Mouse (Mus musculus) MEL (cell line): ENCODE data around the gene Nlrc4. TPM values are rescaled to one million over a fixed set of nuclear protein-coding genes. Genes with fewer than 3 reads are reported as not detected.

ENCODE experiments used
- DNase-seq: peaks from one replicate; pipeline ENCODE4 v3.0.0; 2011; ENCODE audit warnings: low read depth, low spot score
- H3K27ac ChIP-seq: 2 replicates; pipeline ENCODE4 v1.5.1; 2012; ENCODE audit warnings: low read depth, mild to moderate bottlenecking, control low read depth, low read length, moderate library complexity; ENCODE audit not compliant: control insufficient read depth
- H3K27me3 ChIP-seq, 2 experiments: fragments of 150-350 bp in 1 of 2; sonication (generic) in 1 of 2; 2 replicates each; pipeline ENCODE4 v1.6.1; 2012; ENCODE audit warnings: low read length in 2 of 2, mild to moderate bottlenecking in 2 of 2, improper control_type of control experiment in 1 of 2, moderate library complexity in 1 of 2; ENCODE audit not compliant: insufficient read depth in 2 of 2, control insufficient read depth in 1 of 2
- H3K36me3 ChIP-seq, 2 experiments: 2 replicates each; pipeline ENCODE4 v1.6.1; 2012 to 2014; ENCODE audit warnings: low read length in 2 of 2, improper control_type of control experiment in 1 of 2, inconsistent platforms in 1 of 2, mild to moderate bottlenecking in 1 of 2; ENCODE audit not compliant: insufficient read depth in 2 of 2, control insufficient read depth in 1 of 2
- H3K4me1 ChIP-seq, 2 experiments: fragments of 150-350 bp in 1 of 2; sonication (generic) in 1 of 2; 2 replicates each; pipeline ENCODE4 v1.6.1; 2012; ENCODE audit warnings: low read length in 2 of 2, improper control_type of control experiment in 1 of 2, mild to moderate bottlenecking in 1 of 2; ENCODE audit not compliant: insufficient read depth in 2 of 2, control insufficient read depth in 1 of 2
- H3K4me3 ChIP-seq, 2 experiments: fragments of 150-350 bp in 1 of 2; sonication (generic) in 1 of 2; 2 replicates each; pipeline ENCODE4 v1.5.1; 2012; ENCODE audit warnings: low read depth in 2 of 2, low read length in 2 of 2, mild to moderate bottlenecking in 2 of 2, moderate library complexity in 2 of 2, control low read depth in 1 of 2, improper control_type of control experiment in 1 of 2; ENCODE audit not compliant: control insufficient read depth in 1 of 2, insufficient read depth in 1 of 2
- H3K79me2 ChIP-seq: 2 replicates; pipeline ENCODE4 v1.6.1; 2012; ENCODE audit warnings: mild to moderate bottlenecking, low read length, moderate library complexity; ENCODE audit not compliant: control insufficient read depth, poor library complexity, insufficient read depth
- H3K9ac ChIP-seq: 2 replicates; pipeline ENCODE4 v1.6.1; 2012; ENCODE audit warnings: low read depth, mild to moderate bottlenecking, control low read depth, low read length, moderate library complexity; ENCODE audit not compliant: control insufficient read depth, poor library complexity, severe bottlenecking
- H3K9me3 ChIP-seq: fragments of 150-350 bp; sonication (generic); replicated peaks from 2 replicates; pipeline ENCODE4 v1.6.1; 2012; ENCODE audit warnings: mild to moderate bottlenecking, low read length, improper control_type of control experiment, moderate library complexity; ENCODE audit not compliant: insufficient read depth
- BHLHE40 ChIP-seq: IDR thresholded peaks from 2 replicates; pipeline ENCODE4 v1.6.1; 2012; ENCODE audit warnings: low read depth, mild to moderate bottlenecking, inconsistent platforms, low read length, improper control_type of control experiment, borderline replicate concordance
- CHD2 ChIP-seq: IDR thresholded peaks from 2 replicates; pipeline ENCODE4 v1.6.1; 2011; ENCODE audit warnings: low read length, improper control_type of control experiment
- CTCF ChIP-seq, 3 experiments: IDR thresholded peaks in 2 of 3; conservative IDR thresholded peaks in 1 of 3; 2 replicates each; pipeline ENCODE4 v1.5.1; 2011 to 2012; ENCODE audit warnings: low read length in 3 of 3, low read depth in 2 of 3, mild to moderate bottlenecking in 2 of 3, improper control_type of control experiment in 1 of 3, inconsistent platforms in 1 of 3, mixed read lengths in 1 of 3, moderate library complexity in 1 of 3; ENCODE audit not compliant: control insufficient read depth in 1 of 3, insufficient read depth in 1 of 3, poor library complexity in 1 of 3, severe bottlenecking in 1 of 3
- ETS1 ChIP-seq: IDR thresholded peaks from 2 replicates; pipeline ENCODE4 v1.6.1; 2012; ENCODE audit warnings: low read depth, mild to moderate bottlenecking, inconsistent platforms, low read length, improper control_type of control experiment, moderate library complexity
- HCFC1 ChIP-seq: IDR thresholded peaks from 2 replicates; pipeline ENCODE4 v1.6.1; 2012; ENCODE audit warnings: low read depth, mild to moderate bottlenecking, inconsistent platforms, low read length, improper control_type of control experiment, moderate library complexity
- JUND ChIP-seq: IDR thresholded peaks from 2 replicates; pipeline ENCODE4 v1.6.1; 2011; ENCODE audit warnings: low read depth, mild to moderate bottlenecking, improper control_type of control experiment, low read length
- MAX ChIP-seq: IDR thresholded peaks from 2 replicates; pipeline ENCODE4 v1.6.1; 2011; ENCODE audit warnings: low read length, improper control_type of control experiment
- MAZ ChIP-seq: IDR thresholded peaks from 2 replicates; pipeline ENCODE4 v1.6.1; 2012; ENCODE audit warnings: low read depth, mild to moderate bottlenecking, inconsistent platforms, low read length, improper control_type of control experiment
- MYC ChIP-seq: IDR thresholded peaks from 2 replicates; pipeline ENCODE4 v1.6.1; 2011; ENCODE audit warnings: low read depth, mild to moderate bottlenecking, low read length, improper control_type of control experiment, moderate library complexity
- NRF1 ChIP-seq: IDR thresholded peaks from 2 replicates; pipeline ENCODE4 v1.6.1; 2014; ENCODE audit warnings: low read depth, mild to moderate bottlenecking, inconsistent platforms, low read length, improper control_type of control experiment, moderate library complexity; ENCODE audit not compliant: poor library complexity, insufficient read depth, severe bottlenecking
- POLR2A ChIP-seq, 2 experiments: IDR thresholded peaks; 2 replicates each; pipeline ENCODE4 v1.6.1; 2011 to 2012; ENCODE audit warnings: low read length in 2 of 2, mild to moderate bottlenecking in 2 of 2, control low read depth in 1 of 2, improper control_type of control experiment in 1 of 2, low read depth in 1 of 2, moderate library complexity in 1 of 2; ENCODE audit not compliant: control insufficient read depth in 1 of 2, insufficient read depth in 1 of 2, poor library complexity in 1 of 2
- RAD21 ChIP-seq: IDR thresholded peaks from 2 replicates; pipeline ENCODE4 v1.6.1; 2011; ENCODE audit warnings: mild to moderate bottlenecking, low read depth, low read length, improper control_type of control experiment
- RCOR1 ChIP-seq: IDR thresholded peaks from 2 replicates; pipeline ENCODE4 v1.6.1; 2012; ENCODE audit warnings: low read depth, mild to moderate bottlenecking, inconsistent platforms, low read length, improper control_type of control experiment
- TBP ChIP-seq: IDR thresholded peaks from 2 replicates; pipeline ENCODE4 v1.8.0; 2011; ENCODE audit warnings: low read depth, low read length, improper control_type of control experiment
- TCF12 ChIP-seq: IDR thresholded peaks from 2 replicates; pipeline ENCODE4 v1.6.1; 2014; ENCODE audit warnings: low read depth, mild to moderate bottlenecking, inconsistent platforms, low read length, improper control_type of control experiment, moderate library complexity
- UBTF ChIP-seq: IDR thresholded peaks from 2 replicates; pipeline ENCODE4 v1.6.1; 2012; ENCODE audit warnings: low read depth, mild to moderate bottlenecking, inconsistent platforms, low read length, improper control_type of control experiment, moderate library complexity, borderline replicate concordance; ENCODE audit not compliant: insufficient read depth
- USF1 ChIP-seq: IDR thresholded peaks from 2 replicates; pipeline ENCODE4 v1.6.1; 2014; ENCODE audit warnings: low read depth, mild to moderate bottlenecking, inconsistent platforms, low read length, improper control_type of control experiment, moderate library complexity
- ZC3H11A ChIP-seq: IDR thresholded peaks from 2 replicates; pipeline ENCODE4 v1.6.1; 2012; ENCODE audit warnings: low read depth, mild to moderate bottlenecking, inconsistent platforms, low read length, improper control_type of control experiment
- ZKSCAN1 ChIP-seq: IDR thresholded peaks from 2 replicates; pipeline ENCODE4 v1.6.1; 2012; ENCODE audit warnings: low read depth, mild to moderate bottlenecking, inconsistent platforms, low read length, improper control_type of control experiment, moderate library complexity
- ZNF384 ChIP-seq: IDR thresholded peaks from 2 replicates; pipeline ENCODE4 v1.6.1; 2012; ENCODE audit warnings: low read depth, mild to moderate bottlenecking, inconsistent platforms, low read length, improper control_type of control experiment
- polyA plus RNA-seq, 2 experiments: library from polyadenylated mRNA; stranded (reverse) in 1 of 2; unstranded in 1 of 2; fragments of >175 nt in 1 of 2; fragments of >200 nt in 1 of 2; gene quantifications; 2 replicates each; pipeline versions ENCODE4 v1.2.1 to v1.2.4; 2012; ENCODE audit warnings: low replicate concordance in 2 of 2, low read depth in 1 of 2; ENCODE audit not compliant: insufficient read length in 2 of 2, insufficient read depth in 1 of 2, missing spikeins in 1 of 2
- total RNA-seq: library from RNA; depleted of rRNA; stranded (reverse); fragments of 300-350 nt; gene quantifications from 2 replicates; pipeline ENCODE4 v1.2.3, GENCODE M21; 2012

Nlrc4 gene
- total and polyA plus RNA-seq, 3 experiments = 0.04 to 0.47 TPM; not detected in 1

- H3K9ac ChIP-seq = no peak overlapping the region
- no peak for TF ChIP-seq TBP
- TF ChIP-seq HCFC1 = no peak
- no peak for TF ChIP-seq USF1
- no peak for TF ChIP-seq ZNF384
- no peak for TF ChIP-seq ZC3H11A
- no peak for TF ChIP-seq RCOR1
- no peak for TF ChIP-seq MAX
- no peak for TF ChIP-seq CHD2
- H3K36me3 ChIP-seq = no peaks in the 10 kb centered on the region
- no peaks in the 10 kb centered on the region for H3K79me2 ChIP-seq
- H3K9me3 ChIP-seq = no peaks in the 10 kb centered on the region
- no peak overlapping the region for H3K27ac ChIP-seq
- no peak for DNase-seq
- no peaks in the 10 kb centered on the region; a peak in 1 of 4 replicates for H3K4me1 ChIP-seq
- H3K27me3 ChIP-seq = no peaks in the 10 kb centered on the region
- no peak overlapping the region for H3K4me3 ChIP-seq
Observed at GRCm38 (mm10) chr17:74432631-74433030, 26.3 kb downstream of the Nlrc4 start.

GRCm38 (mm10) chr17:74431481-74431880 is 27.5 kb downstream of the Nlrc4 start:
- peak; percentile 20 for DNase-seq
- no peak overlapping the region for H3K9ac ChIP-seq
- H3K27ac ChIP-seq = no peak overlapping the region
- H3K36me3 ChIP-seq = no peaks in the 10 kb centered on the region
- H3K4me3 ChIP-seq = no peak overlapping the region
- no peaks in the 10 kb centered on the region for H3K27me3 ChIP-seq
- no peaks in the 10 kb centered on the region for H3K79me2 ChIP-seq
- H3K9me3 ChIP-seq = no peaks in the 10 kb centered on the region
- TF ChIP-seq BHLHE40 (0 out of 2 replicates have a peak, but pooled peaks have one; percentile 16), CTCF (IDR thresholded peaks at IDR 0.05 in 2 of 3, conservative IDR thresholded peaks at IDR 0.05 in 1 of 3; ENCODE audit: control insufficient read depth in 1 of 3, insufficient read depth in 1 of 3, low read depth in 2 of 3, low read length in 3 of 3, poor library complexity in 1 of 3, severe bottlenecking in 1 of 3) (peak; percentile 3 to 25 (median 13); a peak in 3 of 6 replicates), HCFC1 (no peak), POLR2A (IDR thresholded peaks at IDR 0.05; ENCODE audit: control insufficient read depth in 1 of 2, insufficient read depth in 1 of 2, low read depth in 1 of 2, low read length in 2 of 2, poor library complexity in 1 of 2) (no peak), ZKSCAN1 (no peak), ETS1 (no peak), MYC (no peak), RAD21 (peak; percentile 3; the same call in 1 of the 2 replicates), MAZ (no peak), TCF12 (no peak), JUND (no peak), USF1 (no peak), UBTF (no peak), NRF1 (no peak)
- no peaks in the 10 kb centered on the region; a peak in 1 of 4 replicates for H3K4me1 ChIP-seq
